Mouse (Mus musculus) forelimb bud, embryonic 11.5 days (tissue): Measurements from ENCODE around the gene Apeh.

Experiments used
- DNase-seq: peaks from one replicate; pipeline ENCODE4 v3.0.0-alpha.2; 2012; ENCODE audit warnings: low read depth, low spot score

Gene Apeh

GRCm38 (mm10) chr9:108119891-108120411 lies 25.5 kb upstream of the Apeh start:
- no peak for DNase-seq

GRCm38 (mm10) chr9:108117143-108117542 lies 22.7 kb upstream of the Apeh start:
- no peak for DNase-seq

DNA sequence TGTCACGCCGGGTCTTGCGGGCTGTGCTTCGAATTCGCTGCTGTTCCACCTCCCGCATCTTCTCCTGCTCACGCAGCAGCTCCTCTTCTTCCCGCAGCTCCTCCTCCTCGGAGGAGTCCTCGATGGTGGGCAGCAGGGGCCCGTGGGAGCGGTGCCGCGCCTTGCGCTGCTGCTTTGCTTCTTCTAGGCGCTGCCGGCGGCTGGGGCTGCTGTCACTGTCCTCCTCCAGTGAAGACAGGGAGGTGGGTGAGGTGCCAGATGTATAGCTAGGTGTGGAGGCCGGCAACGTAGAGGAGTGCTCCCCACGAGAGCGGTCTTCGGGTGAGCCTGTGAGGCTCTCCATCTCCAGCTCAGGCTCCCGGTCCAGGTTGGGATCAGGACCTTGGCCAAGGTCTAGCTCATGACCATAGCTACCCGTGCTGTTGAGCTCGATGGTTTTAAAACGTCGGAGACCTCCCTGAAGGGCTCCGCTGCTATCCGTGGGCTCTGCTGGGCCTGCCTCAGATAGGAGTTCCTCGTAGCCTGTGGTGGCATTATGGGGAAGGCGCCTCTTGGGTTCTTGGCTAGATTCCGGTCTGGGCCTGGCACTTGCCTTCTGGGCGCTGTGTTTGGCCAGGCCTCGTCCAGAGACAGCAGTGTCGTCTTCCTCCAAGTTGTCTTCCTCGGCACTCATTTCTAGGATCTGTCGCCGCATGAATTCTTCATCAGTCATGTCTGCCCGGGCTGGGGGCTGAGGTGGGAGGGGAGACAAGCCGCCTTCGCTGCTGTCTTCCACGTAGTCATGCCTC lies 21.1 kb upstream of the Apeh start:
- no peak for DNase-seq

- DNase-seq = no peak
Observed at GRCm38 (mm10) chr9:108112719-108113340, 18.4 kb upstream of the Apeh start.

DNA sequence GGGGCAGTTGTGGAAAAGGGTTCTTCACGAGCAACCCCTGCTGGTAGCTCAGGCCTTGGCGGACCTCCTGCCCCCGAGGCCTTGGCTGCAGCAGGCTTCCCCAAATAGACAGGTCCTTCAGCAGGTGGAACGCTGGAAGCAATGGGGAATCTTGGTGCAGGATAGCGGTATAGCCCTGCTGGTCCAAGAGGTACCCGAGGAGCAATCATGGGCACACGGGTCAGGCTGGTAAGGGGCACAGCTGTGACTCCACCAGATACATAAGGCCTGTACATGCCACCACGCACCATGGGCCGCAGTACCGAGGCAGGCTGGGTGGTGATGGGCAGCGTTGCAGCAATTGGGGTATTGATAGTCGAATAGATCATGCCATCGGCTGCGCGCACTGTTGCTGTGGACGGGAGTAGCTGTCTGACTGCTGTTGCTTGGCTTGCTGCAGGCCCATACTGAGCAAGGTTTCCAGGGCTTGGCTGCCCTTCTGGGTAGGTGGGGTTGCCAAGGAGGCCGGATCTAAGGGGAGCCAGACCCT lies 17.3 kb upstream of the Apeh start:
- DNase-seq = no peak

- peak; percentile 33 for DNase-seq
Observed at GRCm38 (mm10) chr9:108111101-108111592, 16.7 kb upstream of the Apeh start.

- DNase-seq = no peak
Observed at GRCm38 (mm10) chr9:108110160-108110559, 15.8 kb upstream of the Apeh start.

GRCm38 (mm10) chr9:108107867-108108266 lies 13.5 kb upstream of the Apeh start:
- no peak for DNase-seq

- DNase-seq = no peak
Observed at GRCm38 (mm10) chr9:108106090-108106489, 11.7 kb upstream of the Apeh start.

- no peak for DNase-seq
Observed at GRCm38 (mm10) chr9:108105549-108105863, 11.1 kb upstream of the Apeh start.

DNA sequence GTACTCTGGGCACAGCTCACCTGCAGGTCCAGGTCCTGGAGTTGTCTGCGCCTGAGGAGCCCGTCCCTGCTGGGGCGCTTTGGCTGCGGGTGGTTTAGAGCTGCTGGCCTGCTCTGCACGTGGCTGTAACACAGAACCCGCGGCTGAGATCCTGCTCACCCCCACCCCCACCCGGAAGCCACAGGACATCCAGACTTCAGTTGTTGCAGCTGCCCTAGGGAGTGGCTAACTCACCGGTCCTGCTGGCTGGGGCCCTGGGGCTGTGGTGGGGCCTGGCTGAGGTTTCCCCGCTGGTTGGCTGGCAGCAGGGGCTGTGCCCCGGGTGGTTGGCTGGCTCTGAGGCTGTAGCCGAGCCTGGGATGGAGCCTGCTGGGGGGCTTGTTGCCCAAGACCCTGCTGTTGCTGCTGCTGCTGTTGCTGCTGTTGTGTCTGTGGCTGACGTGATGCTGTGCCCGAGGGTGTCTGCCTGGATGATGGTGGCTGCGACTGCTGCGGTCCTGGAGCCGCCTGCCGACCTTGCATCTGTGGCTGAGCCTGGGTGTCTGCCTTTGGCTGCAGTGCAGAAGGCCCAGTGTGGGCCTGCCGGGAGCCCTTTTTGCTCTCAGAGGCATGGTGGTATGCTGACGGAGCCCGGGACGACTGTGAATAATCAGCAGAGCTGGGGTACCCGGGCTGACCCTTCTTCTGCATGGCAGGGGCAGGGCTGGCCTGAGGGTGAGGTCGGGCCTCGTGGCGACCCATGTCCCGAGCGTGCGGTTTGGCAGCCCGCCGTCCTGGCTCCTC lies 10.6 kb upstream of the Apeh start:
- peak; percentile 46 for DNase-seq

DNA sequence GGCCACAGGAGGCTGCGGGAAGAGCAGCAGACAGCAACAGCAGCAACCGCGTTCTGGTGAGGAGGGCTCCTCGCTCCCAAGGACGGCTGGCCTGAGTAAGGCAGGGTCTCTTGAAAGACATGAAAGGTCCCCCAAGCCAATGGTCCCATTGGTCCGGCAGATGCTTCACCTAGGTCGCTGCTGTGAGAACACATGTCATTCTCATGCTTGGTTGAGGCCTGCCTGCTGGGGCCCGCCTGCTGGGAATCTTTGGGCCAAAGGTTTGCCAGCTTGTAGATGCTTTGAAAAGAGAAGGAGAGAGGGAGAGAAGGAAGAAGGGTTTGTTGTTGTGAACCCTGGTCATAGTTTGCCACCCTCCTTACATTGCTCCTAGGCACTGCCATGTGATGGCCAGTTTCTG lies 5.2 kb upstream of the Apeh start:
- DNase-seq = no peak

GRCm38 (mm10) chr9:108095949-108096712 lies 1.7 kb upstream of the Apeh start:
- no peak for DNase-seq

DNA sequence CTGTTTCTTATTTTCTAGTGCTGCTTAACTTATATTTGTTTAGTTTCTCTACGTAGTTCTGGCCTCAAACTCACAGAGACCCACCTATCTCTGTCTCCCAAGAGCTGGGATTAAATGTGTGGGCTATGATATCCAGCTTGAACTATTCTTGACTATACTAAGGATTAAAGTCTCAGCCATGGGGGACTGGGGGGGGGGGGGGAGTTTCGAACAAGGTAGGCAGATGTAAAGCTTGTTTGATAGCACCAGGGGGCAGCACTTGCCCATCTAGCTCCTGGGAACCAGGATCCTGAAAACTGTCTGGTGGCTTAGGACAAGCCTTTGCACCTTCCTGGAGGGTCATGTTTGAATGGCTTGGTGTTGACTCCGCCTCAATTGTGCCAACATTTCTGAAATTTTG lies 1.1 kb upstream of the Apeh start:
- DNase-seq = peak; percentile 78

GRCm38 (mm10) chr9:108094998-108095411 lies 599 bp upstream of the Apeh start:
- no peak for DNase-seq

DNA sequence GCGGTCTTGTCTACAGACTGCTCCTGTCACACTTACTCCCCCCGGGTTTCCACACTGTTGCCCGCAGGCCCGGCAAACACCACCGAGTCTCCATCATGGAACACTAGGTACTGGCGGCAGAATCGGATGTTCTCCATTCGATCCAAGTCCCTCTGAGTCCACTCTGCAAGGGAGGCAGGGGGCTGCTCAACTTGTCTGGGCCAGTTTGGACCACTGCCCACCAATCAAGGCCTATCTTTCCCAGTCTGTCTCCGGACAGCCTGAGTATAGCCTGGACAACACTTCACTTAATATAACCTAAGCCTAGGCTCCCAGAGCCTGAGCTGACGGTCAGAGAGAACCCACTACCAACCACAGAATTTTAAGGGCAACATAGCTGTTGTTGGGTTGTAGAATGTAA lies 820 bp downstream of the Apeh start:
- DNase-seq = no peak

DNA sequence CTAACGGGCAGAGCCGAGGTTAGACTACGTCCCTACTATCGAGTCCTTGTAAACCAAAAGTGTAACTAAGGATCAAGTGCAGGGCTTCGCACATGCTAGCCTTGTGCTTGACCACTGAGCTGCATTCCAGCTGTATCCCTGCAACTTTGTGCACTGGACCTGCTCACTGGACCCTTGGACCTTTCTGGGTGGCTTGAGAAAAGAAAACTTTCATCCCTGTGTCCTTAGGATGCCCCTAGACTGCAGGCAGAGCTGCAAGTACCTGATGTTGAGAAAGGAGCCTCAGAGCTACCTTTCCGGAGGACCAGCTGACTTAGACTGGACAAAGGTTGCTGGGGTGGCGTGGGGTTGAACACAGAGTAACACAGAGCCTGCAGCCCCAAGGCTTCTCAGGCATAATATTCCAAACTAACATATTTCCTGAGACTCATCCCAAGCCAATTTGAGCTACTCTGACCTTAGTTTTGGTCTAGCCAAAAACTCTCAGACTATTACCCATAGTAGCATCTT lies 3.7 kb downstream of the Apeh start:
- DNase-seq = no peak

- DNase-seq = no peak
Observed at GRCm38 (mm10) chr9:108085261-108085660, 9.1 kb downstream of the Apeh start.

GRCm38 (mm10) chr9:108083561-108083960 lies 10.8 kb downstream of the Apeh start:
- DNase-seq = no peak

DNA sequence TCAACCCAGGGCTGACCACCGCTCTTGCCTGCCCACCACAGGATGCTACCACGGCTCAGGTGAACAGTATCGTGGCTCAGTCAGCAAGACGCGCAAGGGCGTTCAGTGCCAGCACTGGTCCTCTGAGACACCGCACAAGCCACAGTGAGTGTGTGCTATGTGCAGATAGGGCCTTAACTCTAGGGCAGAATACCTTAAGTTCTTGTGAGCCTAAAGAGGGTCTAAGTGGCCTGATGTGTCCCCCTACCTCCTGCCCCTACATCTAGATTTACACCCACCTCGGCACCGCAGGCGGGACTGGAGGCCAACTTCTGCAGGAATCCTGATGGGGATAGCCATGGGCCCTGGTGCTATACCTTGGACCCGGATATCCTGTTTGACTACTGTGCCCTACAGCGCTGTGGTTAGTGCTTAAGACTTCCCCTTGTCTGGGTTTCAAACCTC lies 11.4 kb downstream of the Apeh start, which contains the start of gene Rnf123:
Rnf123 (minus strand) TSS at position 359 of the 444 bp plus-strand sequence.
- DNase-seq = no peak

DNA sequence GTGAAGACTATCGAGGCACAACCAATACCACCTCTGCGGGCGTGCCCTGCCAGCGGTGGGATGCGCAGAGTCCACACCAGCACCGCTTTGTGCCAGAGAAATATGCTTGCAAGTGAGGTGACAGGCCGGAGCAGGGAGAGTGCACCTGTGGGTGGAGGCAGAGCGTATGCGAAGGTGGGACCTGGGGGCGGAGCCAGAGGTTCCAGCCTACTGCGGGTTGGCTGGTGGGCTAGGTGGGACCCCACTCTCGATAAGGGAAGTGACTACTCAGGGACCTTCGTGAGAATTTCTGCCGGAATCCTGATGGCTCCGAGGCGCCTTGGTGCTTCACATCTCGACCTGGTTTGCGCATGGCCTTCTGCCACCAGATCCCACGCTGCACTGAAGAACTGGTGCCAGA lies 11.9 kb downstream of the Apeh start:
- DNase-seq = no peak
